Mouse (Mus musculus): ENCODE results near the gene Osbpl2.

The Osbpl2 gene

GRCm38 (mm10) chr2:180118661-180119438 lies at the start of gene Osbpl2:
TSS of gene Osbpl2 (plus strand) at chr2:180119306.
- peak; percentile 100 for DNase-seq (ENCODE audit: low read depth)

GRCm38 (mm10) chr2:180069770-180070480 lies 49.2 kb upstream of the Osbpl2 start:
- no peak for DNase-seq (ENCODE audit: low read depth)

GRCm38 (mm10) chr2:180070481-180071453 lies 48.3 kb upstream of the Osbpl2 start, which contains the start of gene Mtg2:
TSS of gene Mtg2 (plus strand) at chr2:180070588.
- peak; percentile 91 for DNase-seq (ENCODE audit: low read depth)

- DNase-seq (ENCODE audit: low read depth) = no peak
These were observed 47.4 kb upstream of the Osbpl2 start for GRCm38 (mm10) chr2:180071671-180072070.

- DNase-seq (ENCODE audit: low read depth) = no peak
These were observed 46.2 kb upstream of the Osbpl2 start for GRCm38 (mm10) chr2:180072886-180073285.

GRCm38 (mm10) chr2:180077622-180078021 lies 41.5 kb upstream of the Osbpl2 start:
- DNase-seq (ENCODE audit: low read depth) = no peak

- DNase-seq (ENCODE audit: low read depth) = peak; percentile 38
These were observed 38.4 kb upstream of the Osbpl2 start for GRCm38 (mm10) chr2:180080680-180081079.

- no peak for DNase-seq (ENCODE audit: low read depth)
These were observed 36.0 kb upstream of the Osbpl2 start for GRCm38 (mm10) chr2:180083063-180083462.

GRCm38 (mm10) chr2:180084565-180084964 lies 34.5 kb upstream of the Osbpl2 start:
- no peak for DNase-seq (ENCODE audit: low read depth)

GRCm38 (mm10) chr2:180085926-180086636 lies 33.0 kb upstream of the Osbpl2 start:
- DNase-seq (ENCODE audit: low read depth) = no peak

GRCm38 (mm10) chr2:180086637-180087027 lies 32.5 kb upstream of the Osbpl2 start:
- no peak for DNase-seq (ENCODE audit: low read depth)

GRCm38 (mm10) chr2:180087472-180087871 lies 31.6 kb upstream of the Osbpl2 start:
- no peak for DNase-seq (ENCODE audit: low read depth)

- no peak for DNase-seq (ENCODE audit: low read depth)
These were observed 28.8 kb upstream of the Osbpl2 start for GRCm38 (mm10) chr2:180090285-180090684.

GRCm38 (mm10) chr2:180095711-180096110 lies 23.4 kb upstream of the Osbpl2 start:
- no peak for DNase-seq (ENCODE audit: low read depth)

GRCm38 (mm10) chr2:180097585-180097984 lies 21.5 kb upstream of the Osbpl2 start:
- DNase-seq (ENCODE audit: low read depth) = no peak

GRCm38 (mm10) chr2:180098167-180098566 lies 20.9 kb upstream of the Osbpl2 start:
- DNase-seq (ENCODE audit: low read depth) = no peak

GRCm38 (mm10) chr2:180099529-180099928 lies 19.6 kb upstream of the Osbpl2 start:
- DNase-seq (ENCODE audit: low read depth) = no peak

- no peak for DNase-seq (ENCODE audit: low read depth)
These were observed 15.7 kb upstream of the Osbpl2 start for GRCm38 (mm10) chr2:180103151-180103977.

GRCm38 (mm10) chr2:180103978-180104658 lies 15.0 kb upstream of the Osbpl2 start, which contains the start of gene Hrh3:
TSS of gene Hrh3 (minus strand) at chr2:180104488.
- DNase-seq (ENCODE audit: low read depth) = no peak
